Mouse (Mus musculus): Measurements from ENCODE around the gene Rpl3. TPM values are rescaled to one million over a fixed set of nuclear protein-coding genes. Genes with fewer than 3 reads are reported as not detected.
A peak's percentile ranks its signal among the peaks of the same experiment; 100 is the strongest.
"Not testable (repeated sequence)": the region's sequence is repeated elsewhere in the genome, so short reads cannot be mapped to it uniquely, and the experiment has no call there.

The Rpl3 gene
- total RNA-seq (2021) = 100 to 1,000 TPM; 475 to 533 TPM
- long read RNA-seq, experiment 1, transcript Rpl3-204 (9 exons, 1,877 nt) = minor isoform, 6 of 1,110 reads
- long read RNA-seq, experiment 1, transcript Rpl3-201 (10 exons, 1,351 nt) = major isoform, 1,066 of 1,110 reads
- long read RNA-seq, experiment 1, partial matches to known transcripts = 16 of 1,110 reads
- long read RNA-seq, experiment 1, other reads (novel, unspliced or antisense) = 22 of 1,110 reads
- long read RNA-seq, experiment 2, transcript Rpl3-201 (10 exons, 1,351 nt) = major isoform, 808 of 848 reads
- long read RNA-seq, experiment 2, transcript Rpl3-204 (9 exons, 1,877 nt) = minor isoform, 6 of 848 reads
- long read RNA-seq, experiment 2, partial matches to known transcripts = 17 of 848 reads
- long read RNA-seq, experiment 2, other reads (novel, unspliced or antisense) = 16 of 848 reads

DNA sequence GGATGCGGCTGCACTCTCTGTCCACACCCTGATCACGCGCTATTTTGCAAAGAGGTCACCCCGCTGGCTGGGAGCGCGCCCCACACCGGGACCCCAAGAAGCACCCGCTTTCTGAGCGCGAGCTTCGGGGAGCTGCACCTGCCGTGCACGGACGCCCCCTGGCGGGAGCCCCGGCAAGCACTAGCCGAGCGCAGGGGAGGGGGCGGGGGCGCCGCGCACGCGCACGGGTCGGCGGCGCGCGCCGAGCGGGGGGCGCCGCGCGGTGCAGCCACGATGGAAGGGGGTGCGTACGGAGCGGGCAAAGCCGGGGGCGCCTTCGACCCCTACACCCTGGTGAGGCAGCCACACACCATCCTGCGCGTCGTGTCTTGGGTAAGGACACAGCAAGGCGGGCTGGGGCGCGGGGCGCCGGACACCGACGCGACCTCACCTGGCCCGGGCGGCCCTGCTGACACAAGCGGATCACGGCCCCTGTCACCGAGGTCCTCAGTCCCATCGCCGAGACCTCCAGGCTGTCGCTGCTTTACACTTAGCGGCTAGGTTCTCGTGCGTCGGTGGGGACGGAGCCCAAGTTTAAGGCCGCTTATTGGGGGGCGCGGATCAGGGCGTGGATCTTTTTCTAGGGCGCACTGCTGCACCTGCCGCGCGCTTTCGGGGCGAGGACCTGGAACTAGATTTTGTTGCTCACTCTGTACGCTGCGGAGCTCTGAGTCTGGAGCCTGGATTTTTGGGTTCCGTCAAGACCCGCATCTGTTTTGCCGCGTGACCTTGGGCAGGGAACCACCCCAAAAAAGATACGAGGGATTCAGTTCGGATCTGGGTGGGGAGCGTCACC lies at the start of gene Rpl3, which contains the start of gene Syngr1:
Gene Rpl3 (minus strand): TSS at position 748 of the 835 bp plus-strand sequence.
Gene Syngr1 (plus strand): TSS at position 214 of the 835 bp plus-strand sequence.
- DNase-seq (ENCODE audit: low spot score in 2 of 2) = peak in 1 of 2 experiments; percentile 70

GRCm38 (mm10) chr15:80140878-80141277 lies 49.2 kb upstream of the Rpl3 start:
- no peak for DNase-seq (ENCODE audit: low spot score in 2 of 2)

DNA sequence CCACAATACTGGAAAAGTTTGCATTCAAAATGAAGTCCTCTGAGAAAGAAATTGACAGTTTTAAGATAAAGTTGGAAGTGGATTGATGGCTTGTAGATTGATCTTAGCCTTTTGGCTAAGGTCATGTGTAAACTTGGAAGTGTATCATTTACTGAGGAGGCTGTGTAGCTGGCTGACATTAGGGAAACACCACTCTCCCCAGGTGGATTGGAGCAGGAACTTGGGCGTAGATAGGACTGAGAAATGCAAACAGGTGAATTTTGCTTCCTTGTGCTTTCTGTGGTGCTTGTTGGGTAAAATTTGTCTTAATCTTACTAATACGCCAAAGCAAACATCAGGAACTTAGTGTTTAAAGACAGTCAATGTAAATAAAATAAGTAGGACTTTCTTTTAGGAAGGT lies 48.6 kb upstream of the Rpl3 start:
- no peak for DNase-seq (ENCODE audit: low spot score in 2 of 2)

GRCm38 (mm10) chr15:80137945-80138791 lies 46.5 kb upstream of the Rpl3 start:
- DNase-seq (ENCODE audit: low spot score in 2 of 2) = no peak

- DNase-seq (ENCODE audit: low spot score in 2 of 2) = no peak
Observed at GRCm38 (mm10) chr15:80136645-80137044, 45.0 kb upstream of the Rpl3 start.

DNA sequence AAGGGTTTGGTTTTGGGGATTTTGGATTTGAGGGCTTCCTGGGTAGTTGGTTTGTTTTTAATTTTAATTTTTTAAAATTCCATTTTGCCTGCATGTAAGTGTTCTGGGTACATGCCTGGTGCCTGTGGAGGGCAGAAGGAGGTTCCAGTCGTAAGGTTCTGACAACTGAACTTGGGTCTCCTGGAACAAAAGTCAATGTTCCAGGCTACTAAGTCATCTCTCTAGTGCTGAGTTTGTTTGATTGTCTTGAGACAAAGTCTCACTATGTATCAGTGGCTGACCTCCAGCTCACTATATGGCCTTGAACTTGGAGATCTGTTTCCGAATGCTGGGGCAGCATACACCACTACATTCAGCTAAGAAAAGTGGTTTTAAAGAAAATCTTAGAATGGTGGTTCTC lies 43.8 kb upstream of the Rpl3 start:
- DNase-seq (ENCODE audit: low spot score in 2 of 2) = no peak

- no peak for DNase-seq (ENCODE audit: low spot score in 2 of 2)
Observed at GRCm38 (mm10) chr15:80134450-80134847, 42.8 kb upstream of the Rpl3 start.

- peak in 1 of 2 experiments; percentile 35 for DNase-seq (ENCODE audit: low spot score in 2 of 2)
Observed at GRCm38 (mm10) chr15:80133682-80134449, 42.2 kb upstream of the Rpl3 start.

GRCm38 (mm10) chr15:80132993-80133586 lies 41.4 kb upstream of the Rpl3 start, which contains the start of gene Tab1:
Tab1 (plus strand) TSS chr15:80133127.
- DNase-seq (ENCODE audit: low spot score in 2 of 2) = peak; percentile 85 to 92

DNA sequence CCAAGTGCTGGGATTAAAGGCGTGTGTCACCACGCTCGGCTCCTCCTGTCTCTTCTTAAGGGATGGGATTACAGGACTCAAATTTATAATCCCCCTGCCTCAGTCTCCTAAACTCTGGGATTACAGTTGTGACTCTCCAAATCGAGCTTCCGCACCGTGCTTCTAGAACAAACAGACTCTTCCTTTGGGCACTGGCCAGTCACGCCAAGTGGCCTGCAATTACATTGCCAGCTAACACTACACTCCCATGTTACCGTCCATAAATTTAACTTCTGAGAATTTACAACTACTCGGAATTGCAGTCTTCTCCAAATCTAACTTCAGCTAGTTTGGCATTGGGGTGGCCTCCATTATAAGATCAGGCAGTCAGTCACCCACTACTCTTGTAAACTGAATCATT lies 40.8 kb upstream of the Rpl3 start:
- no peak for DNase-seq (ENCODE audit: low spot score in 2 of 2)

GRCm38 (mm10) chr15:80131421-80131820 lies 39.8 kb upstream of the Rpl3 start:
- DNase-seq (ENCODE audit: low spot score in 2 of 2) = no peak

DNA sequence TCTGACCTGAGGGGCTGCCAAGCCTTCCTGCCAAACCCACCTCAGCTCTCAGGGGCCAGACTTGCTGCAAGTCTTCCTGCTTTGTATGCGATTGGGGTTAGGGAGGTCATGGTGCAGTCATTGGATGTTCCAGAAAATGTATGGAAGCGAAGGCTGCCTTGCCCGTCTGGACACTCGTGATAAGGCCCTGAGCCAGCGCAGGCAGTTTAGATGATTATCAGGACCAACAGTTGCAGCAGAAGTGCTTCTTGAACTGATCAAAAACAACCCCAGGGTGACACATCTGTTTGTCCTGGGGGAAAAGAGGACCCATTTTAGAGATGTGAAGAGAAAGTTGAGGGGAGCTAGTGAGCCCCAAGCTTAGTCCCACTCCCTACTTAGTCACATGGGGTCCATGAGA lies 39.0 kb upstream of the Rpl3 start:
- DNase-seq (ENCODE audit: low spot score in 2 of 2) = no peak

DNA sequence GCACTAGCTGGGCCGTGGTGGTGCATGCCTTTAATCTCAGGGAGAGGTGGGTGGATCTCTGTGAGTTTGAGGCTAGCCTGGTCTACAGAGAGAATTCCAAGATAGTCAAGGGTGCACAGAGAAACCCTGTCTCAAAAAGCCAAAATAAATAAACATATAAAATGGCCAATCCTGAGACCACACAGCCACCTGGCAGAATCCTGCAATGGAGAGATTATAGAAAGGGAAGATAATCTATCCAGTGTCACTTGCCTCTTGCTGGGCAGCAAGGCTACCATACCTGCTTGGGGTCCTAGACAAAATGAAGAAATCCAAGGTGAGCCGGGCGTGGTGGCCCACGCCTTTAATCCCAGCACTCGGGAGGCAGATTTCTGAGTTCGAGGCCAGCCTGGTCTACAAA lies 38.3 kb upstream of the Rpl3 start:
- DNase-seq (ENCODE audit: low spot score in 2 of 2) = no peak

DNA sequence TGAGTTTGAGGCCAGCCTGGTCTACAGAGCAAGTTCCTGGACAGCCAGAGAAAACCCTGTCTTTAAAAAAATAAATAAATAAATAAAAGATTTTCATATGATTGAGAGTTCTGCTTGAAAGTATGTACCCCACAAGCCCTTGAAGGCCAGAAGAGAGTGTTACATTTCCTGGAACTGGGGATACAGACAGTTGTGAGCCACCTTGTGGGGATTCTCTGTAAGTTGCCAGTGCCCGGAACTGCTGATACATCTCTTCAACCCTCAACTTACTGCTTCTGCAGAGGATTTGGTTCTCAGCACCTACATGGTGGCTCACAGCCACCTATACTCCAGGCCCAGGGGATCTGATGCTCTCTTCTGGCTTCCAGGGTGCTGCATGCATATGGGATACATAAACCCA lies 35.5 kb upstream of the Rpl3 start:
- no peak for DNase-seq (ENCODE audit: low spot score in 2 of 2)

DNA sequence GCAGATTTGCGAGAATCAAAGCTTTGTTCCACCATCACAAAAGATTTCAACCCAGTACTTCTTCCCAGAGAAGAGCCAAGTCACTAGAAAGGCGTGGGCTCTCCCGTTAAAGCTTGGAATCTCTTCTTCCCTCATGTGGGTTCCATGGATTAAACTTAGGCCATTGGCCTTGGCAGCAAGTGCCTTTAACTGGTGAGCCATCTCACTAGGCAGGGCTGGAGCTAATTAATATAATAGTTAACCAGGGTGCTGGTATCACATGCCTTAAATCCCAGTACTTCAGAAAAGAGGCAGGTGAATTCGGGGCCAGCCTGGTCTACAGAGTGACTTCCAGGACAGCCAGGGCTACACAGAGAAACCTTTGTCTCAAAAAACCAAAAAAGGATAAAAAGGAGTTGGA lies 33.0 kb upstream of the Rpl3 start:
- DNase-seq (ENCODE audit: low spot score in 2 of 2) = no peak

GRCm38 (mm10) chr15:80122431-80122830 lies 30.8 kb upstream of the Rpl3 start:
- DNase-seq (ENCODE audit: low spot score in 2 of 2) = not testable (repeated sequence)

GRCm38 (mm10) chr15:80121721-80122325 lies 30.2 kb upstream of the Rpl3 start:
- DNase-seq (ENCODE audit: low spot score in 2 of 2) = no peak

GRCm38 (mm10) chr15:80119076-80119475 lies 27.4 kb upstream of the Rpl3 start:
- DNase-seq (ENCODE audit: low spot score in 2 of 2) = no peak

GRCm38 (mm10) chr15:80117154-80117553 lies 25.5 kb upstream of the Rpl3 start:
- no peak for DNase-seq (ENCODE audit: low spot score in 2 of 2)
